Mouse (Mus musculus) liver, adult 2 months (tissue): ENCODE results near the gene Nalcn. TPM values are rescaled to one million over a fixed set of nuclear protein-coding genes. Genes with fewer than 3 reads are reported as not detected.

Source experiments
- DNase-seq: peaks from one replicate; pipeline ENCODE4 v3.0.0-alpha.2; 2011; ENCODE audit warnings: low read depth, low spot score; ENCODE audit errors: extremely low read depth
- H3K27ac ChIP-seq: fragments of 200-500 bp; replicated peaks from 2 replicates; pipeline ENCODE4 v1.5.1; 2012; ENCODE audit warnings: low read depth, mild to moderate bottlenecking, control low read depth, inconsistent platforms, low read length; ENCODE audit not compliant: insufficient read depth
- H3K27me3 ChIP-seq: fragments of 200-500 bp; 2 replicates; pipeline ENCODE4 v1.6.1; 2012; ENCODE audit warnings: mild to moderate bottlenecking, moderate library complexity, low read length, inconsistent platforms; ENCODE audit not compliant: control insufficient read depth, insufficient read depth
- H3K36me3 ChIP-seq: fragments of 200-500 bp; 2 replicates; pipeline ENCODE4 v1.6.1; 2012; ENCODE audit warnings: low read length, inconsistent platforms; ENCODE audit not compliant: control insufficient read depth, insufficient read depth
- H3K4me1 ChIP-seq: fragments of 200-500 bp; 2 replicates; pipeline ENCODE4 v1.6.1; 2011; ENCODE audit warnings: low read length; ENCODE audit not compliant: control insufficient read depth, insufficient read depth
- H3K4me3 ChIP-seq: fragments of 200-500 bp; 2 replicates; pipeline ENCODE4 v1.5.1; 2011; ENCODE audit warnings: low read depth, mild to moderate bottlenecking, control low read depth, low read length, moderate library complexity; ENCODE audit not compliant: insufficient read depth
- H3K79me2 ChIP-seq: fragments of 200-500 bp; 2 replicates; pipeline ENCODE4 v1.6.1; 2012; ENCODE audit warnings: inconsistent platforms, mild to moderate bottlenecking, low read length, moderate library complexity; ENCODE audit not compliant: control insufficient read depth, insufficient read depth
- H3K9ac ChIP-seq: fragments of 200-500 bp; 2 replicates; pipeline ENCODE4 v1.6.1; 2012; ENCODE audit warnings: low read depth, mild to moderate bottlenecking, control low read depth, inconsistent platforms, low read length
- CTCF ChIP-seq: fragments of 200-500 bp; IDR thresholded peaks from 2 replicates; pipeline ENCODE4 v1.5.1; 2011; ENCODE audit warnings: low read depth, low read length, control low read depth
- POLR2A ChIP-seq: fragments of 200-500 bp; IDR thresholded peaks from 2 replicates; pipeline ENCODE4 v1.6.1; 2011; ENCODE audit warnings: low read length, control low read depth; ENCODE audit not compliant: insufficient read depth; ENCODE audit errors: extremely low read depth
- WGBS: fragments of 180-500 bp; shearing (Covaris S2); methylation state at CpG from one replicate; pipeline ENCODE4 v1.1.7; 2018; 5-methylcytosine and 5-hydroxymethylcytosine counted together
- polyA plus RNA-seq: library from polyadenylated mRNA; depleted of rRNA; stranded (reverse); fragments of >200 nt; gene quantifications from 2 replicates; pipeline ENCODE4 v1.2.3, GENCODE M21; 2012
- total RNA-seq: library from RNA; depleted of rRNA; stranded (reverse); fragments of >200 nt; gene quantifications from 2 replicates; pipeline ENCODE4 v1.2.3, GENCODE M21; 2014

Gene Nalcn
- total and polyA plus RNA-seq, 2 experiments = under 0.01 TPM; not detected in 1

DNA sequence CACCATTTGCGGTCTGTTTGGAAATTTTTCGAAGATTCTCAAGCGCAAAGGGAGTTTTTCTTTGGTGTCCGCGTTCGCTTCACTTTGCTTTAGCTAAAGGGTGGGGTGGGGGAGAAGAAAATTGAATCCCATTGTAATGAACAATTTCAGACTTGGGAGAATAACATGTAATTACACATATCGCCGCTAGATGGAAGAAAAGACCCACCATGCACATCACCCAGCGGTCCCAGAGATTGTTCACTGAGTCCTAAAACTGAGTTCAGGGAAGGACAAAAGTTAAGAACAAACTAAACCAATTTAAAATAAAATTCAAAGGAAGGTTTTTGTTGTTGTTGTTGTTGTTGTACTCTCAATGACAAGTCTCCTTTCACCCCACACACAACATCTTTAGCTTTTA, 255.4 kb downstream of the Nalcn start:
- Histone ChIP-seq H3K9ac (no peak overlapping the region), H3K27ac (no peak overlapping the region), H3K27me3 (no peaks in the 10 kb centered on the region), H3K4me1 (no peaks in the 10 kb centered on the region), H3K36me3 (no peaks in the 10 kb centered on the region), H3K4me3 (no peak overlapping the region), H3K79me2 (no peaks in the 10 kb centered on the region)
- 9% methylated on average over 9 of the region's 9 CpGs for WGBS
- TF ChIP-seq POLR2A (no peak), CTCF (0 out of 2 replicates have a peak, but pooled peaks have one; percentile 5)
- DNase-seq = peak; percentile 1

- no peaks in the 10 kb centered on the region for H3K36me3 ChIP-seq
- H3K27me3 ChIP-seq = no peaks in the 10 kb centered on the region
- TF ChIP-seq POLR2A = no peak
- no peak for TF ChIP-seq CTCF
- 83% methylated on average over 1 of the region's 1 CpGs for WGBS
- no peak overlapping the region for H3K4me3 ChIP-seq
- H3K27ac ChIP-seq = no peak overlapping the region
- no peaks in the 10 kb centered on the region for H3K4me1 ChIP-seq
- H3K79me2 ChIP-seq = no peaks in the 10 kb centered on the region
- DNase-seq = no peak
- no peak overlapping the region for H3K9ac ChIP-seq
Measured at GRCm38 (mm10) chr14:123359691-123360090, 267.3 kb downstream of the Nalcn start.

GRCm38 (mm10) chr14:123352973-123353372, 274.0 kb downstream of the Nalcn start:
- no peaks in the 10 kb centered on the region for H3K36me3 ChIP-seq
- 10% methylated on average over 6 of the region's 6 CpGs for WGBS
- no peak overlapping the region for H3K9ac ChIP-seq
- no peaks in the 10 kb centered on the region for H3K79me2 ChIP-seq
- no peaks in the 10 kb centered on the region for H3K4me1 ChIP-seq
- no peak overlapping the region for H3K27ac ChIP-seq
- no peak for TF ChIP-seq CTCF
- no peak for TF ChIP-seq POLR2A
- no peaks in the 10 kb centered on the region for H3K27me3 ChIP-seq
- DNase-seq = no peak
- H3K4me3 ChIP-seq = no peak overlapping the region

DNA sequence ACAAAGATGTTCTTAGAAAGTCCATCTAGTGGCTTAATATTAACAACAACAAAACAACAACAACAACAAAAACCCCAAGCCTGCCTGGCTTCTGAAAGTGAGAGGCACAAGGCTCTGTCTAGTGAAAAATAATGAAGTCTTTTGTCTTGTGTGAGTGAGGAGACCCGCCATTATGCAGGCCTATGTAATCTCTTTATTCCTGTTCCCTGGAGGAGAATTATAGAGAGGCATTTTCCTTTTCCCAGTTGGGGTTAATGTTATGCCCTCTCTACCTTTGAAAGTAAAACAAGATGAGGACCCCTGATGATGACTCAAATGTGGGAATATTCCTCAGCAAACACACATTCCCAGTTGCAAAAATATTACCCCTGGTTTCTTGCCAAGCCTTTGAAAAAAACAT, 295.1 kb downstream of the Nalcn start:
- H3K27me3 ChIP-seq = no peaks in the 10 kb centered on the region
- 60% methylated on average over 1 of the region's 1 CpGs for WGBS
- TF ChIP-seq POLR2A (no peak), CTCF (no peak)

DNA sequence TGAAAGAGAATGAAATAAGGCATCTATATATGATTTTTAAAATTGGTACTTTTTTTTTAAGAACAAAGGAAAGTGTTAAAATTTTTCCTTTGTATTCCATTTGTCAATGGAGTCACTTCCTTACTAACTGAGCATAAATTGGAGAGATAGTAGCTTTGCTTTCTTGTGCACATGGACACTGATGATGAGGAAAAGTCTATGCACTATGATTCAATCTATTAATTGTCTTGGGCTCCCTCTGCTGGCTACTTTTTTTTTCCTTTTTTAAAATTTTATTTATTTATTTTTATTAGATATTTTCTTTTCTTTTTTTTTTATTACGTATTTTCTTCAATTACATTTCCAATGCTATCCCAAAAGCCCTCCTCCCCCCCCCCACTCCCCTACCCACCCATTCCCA, 312.6 kb downstream of the Nalcn start:
- no peak overlapping the region for H3K27ac ChIP-seq
- no peak overlapping the region for H3K9ac ChIP-seq
- no peaks in the 10 kb centered on the region for H3K4me1 ChIP-seq
- H3K79me2 ChIP-seq = no peaks in the 10 kb centered on the region
- WGBS = 27% methylated on average over 1 of the region's 1 CpGs
- DNase-seq = no peak
- H3K36me3 ChIP-seq = no peaks in the 10 kb centered on the region
- H3K4me3 ChIP-seq = no peak overlapping the region
- TF ChIP-seq CTCF = peak; percentile 19; the same call in 1 of the 2 replicates
- no peak for TF ChIP-seq POLR2A
- no peaks in the 10 kb centered on the region for H3K27me3 ChIP-seq

More for the DNA sequence above, 295.1 kb downstream of the Nalcn start:
- Histone ChIP-seq H3K27ac (no peak overlapping the region), H3K4me1 (no peaks in the 10 kb centered on the region), H3K79me2 (no peaks in the 10 kb centered on the region), H3K36me3 (no peaks in the 10 kb centered on the region), H3K4me3 (no peak overlapping the region), H3K9ac (no peak overlapping the region)
- DNase-seq = no peak

DNA sequence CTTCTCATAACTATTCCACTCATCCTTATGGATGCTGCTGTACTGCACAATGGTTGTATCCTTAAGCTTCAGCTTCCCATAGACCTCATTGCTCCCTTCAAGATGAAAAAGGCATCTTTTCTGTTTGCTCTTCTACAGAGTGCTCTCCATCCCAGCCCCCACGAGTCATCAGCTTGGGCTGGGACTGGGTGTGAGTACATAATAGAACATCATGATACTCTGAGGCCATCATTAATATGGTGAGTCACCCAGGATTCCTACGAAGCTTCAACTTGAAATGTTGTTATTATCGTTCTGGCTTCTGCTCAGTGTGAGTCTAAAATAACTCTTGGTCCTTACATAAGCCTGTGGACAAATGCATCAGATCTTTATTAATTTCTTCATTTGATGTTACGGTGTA, 314.6 kb downstream of the Nalcn start:
- Histone ChIP-seq H3K27ac (no peak overlapping the region), H3K4me3 (no peak overlapping the region), H3K4me1 (no peaks in the 10 kb centered on the region), H3K9ac (no peak overlapping the region), H3K36me3 (no peaks in the 10 kb centered on the region), H3K27me3 (no peaks in the 10 kb centered on the region), H3K79me2 (no peaks in the 10 kb centered on the region)
- 75% methylated on average over 4 of the region's 4 CpGs for WGBS
- TF ChIP-seq CTCF (no peak), POLR2A (no peak)
- DNase-seq = no peak
